Mouse (Mus musculus): ENCODE results near the gene Ptpn7.
"Not testable (repeated sequence)": the region's sequence is repeated elsewhere in the genome, so short reads cannot be mapped to it uniquely, and the experiment has no call there.

The Ptpn7 gene

DNA sequence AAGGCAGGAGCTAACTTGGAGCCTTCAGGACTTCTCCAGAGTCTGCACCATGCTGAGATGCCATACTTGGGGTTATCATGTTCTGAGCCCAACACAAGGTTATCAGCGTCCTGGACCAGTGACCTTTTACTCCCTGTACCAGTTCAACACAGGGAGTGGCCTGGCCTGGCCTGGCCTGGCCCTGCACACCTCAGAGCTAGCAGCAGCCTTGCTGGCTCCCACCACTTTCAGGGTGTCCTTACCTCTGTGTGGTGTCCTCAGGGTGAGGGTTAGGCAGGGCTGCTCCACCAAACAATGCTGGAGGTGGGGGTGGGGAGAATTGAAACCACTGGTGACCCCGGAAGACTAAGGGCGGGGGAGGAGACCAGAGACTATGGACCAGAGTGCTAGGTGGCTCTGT lies 50.5 kb downstream of the Ptpn7 start:
- in situ Hi-C loops (cut with MboI, MseI) = no loop called here

GRCm38 (mm10) chr1:135183448-135183847 lies 50.9 kb downstream of the Ptpn7 start:
- in situ Hi-C loops (cut with MboI, MseI) = no loop called here

- in situ Hi-C loops (cut with MboI, MseI) = no loop called here
These were observed 51.6 kb downstream of the Ptpn7 start for GRCm38 (mm10) chr1:135183941-135184570.

DNA sequence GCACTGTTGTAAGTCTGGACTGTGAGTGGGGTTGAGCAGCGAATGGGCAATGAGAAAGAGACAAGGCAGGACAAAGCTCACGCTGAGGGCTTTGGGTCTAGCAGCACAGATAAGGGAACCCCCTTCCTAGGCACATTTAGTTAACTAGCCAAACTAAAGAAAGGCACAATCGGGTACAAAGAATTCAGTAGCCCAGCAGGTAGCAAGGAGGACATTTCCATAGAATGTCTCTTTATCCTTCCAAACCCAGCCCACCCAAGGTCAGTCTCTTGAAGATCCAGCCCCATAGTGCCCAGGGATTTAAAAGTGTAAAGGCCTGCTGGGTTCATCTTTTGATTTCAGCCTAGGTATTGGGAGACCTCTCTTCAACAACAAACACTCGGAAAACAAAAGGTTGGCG lies 53.4 kb downstream of the Ptpn7 start:
- in situ Hi-C loops (cut with MboI, MseI) = no loop called here

DNA sequence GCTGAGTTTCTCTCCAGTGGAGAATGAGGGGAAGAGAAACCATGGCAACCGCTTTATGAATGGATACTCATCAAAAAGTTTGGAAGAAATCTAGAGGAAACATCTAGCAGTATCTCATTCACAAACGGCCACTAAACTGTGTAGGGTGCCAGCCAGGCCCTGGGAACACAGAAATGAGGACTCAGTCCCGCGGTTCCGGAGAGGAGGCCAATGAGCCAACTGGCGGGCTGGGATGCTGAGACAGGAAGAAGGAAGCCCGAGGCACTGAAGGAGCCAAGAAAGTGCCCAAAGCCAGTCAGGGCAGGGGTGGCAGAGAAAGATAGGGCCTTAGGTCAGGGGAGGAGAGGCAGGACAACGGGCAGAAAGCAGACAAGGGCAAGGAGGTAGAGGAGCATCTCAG lies 53.9 kb downstream of the Ptpn7 start:
- in situ Hi-C loops (cut with MboI, MseI) = no loop called here

GRCm38 (mm10) chr1:135187016-135187415 lies 54.5 kb downstream of the Ptpn7 start:
- in situ Hi-C loops (cut with MboI, MseI) = not testable (repeated sequence)

GRCm38 (mm10) chr1:135188197-135188596 lies 55.7 kb downstream of the Ptpn7 start:
- in situ Hi-C loops (cut with MboI, MseI) = no loop called here

- in situ Hi-C loops (cut with MboI, MseI) = no loop called here
These were observed 56.7 kb downstream of the Ptpn7 start for GRCm38 (mm10) chr1:135189186-135189585.

GRCm38 (mm10) chr1:135194335-135194734 lies 61.8 kb downstream of the Ptpn7 start:
- in situ Hi-C loops (cut with MboI, MseI) = not testable (repeated sequence)

Data from T-helper 17 cell (primary cell).